Mouse (Mus musculus): ENCODE data around the gene Siglece. TPM values are rescaled to one million over a fixed set of nuclear protein-coding genes. Genes with fewer than 3 reads are reported as not detected.
"Not testable (repeated sequence)": the region's sequence is repeated elsewhere in the genome, so short reads cannot be mapped to it uniquely, and the experiment has no call there.

Siglece gene
- polyA plus RNA-seq (2015; fragmentation: Nextera tagmentation; extraction: Ambion mirVana) = 0.33 and 0.36 TPM in 2 replicates

DNA sequence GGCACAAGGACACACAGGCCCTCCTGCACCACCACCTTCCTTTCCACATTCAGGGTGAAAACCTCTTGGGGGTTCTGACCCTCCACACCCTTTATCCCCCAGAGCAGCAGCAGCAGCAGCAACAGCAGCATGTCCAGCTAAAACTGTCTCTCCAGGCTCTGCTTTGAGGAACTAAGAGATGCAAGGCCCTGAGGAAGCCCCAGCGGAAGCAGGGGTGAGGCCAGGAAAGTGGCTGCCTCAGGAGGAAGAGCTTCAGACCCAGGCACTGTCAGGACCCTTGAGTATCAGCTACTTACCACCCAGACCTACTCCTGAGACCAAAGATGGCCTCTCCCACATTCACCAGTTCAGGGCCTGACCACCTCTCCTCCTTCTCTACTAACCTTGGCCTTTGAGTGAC, at the start of gene Siglece:
Gene Siglece, minus strand, starts transcription at position 160 of the 400 bp plus-strand sequence.
- no peaks in the 10 kb centered on the region for H3K9me3 ChIP-seq
- WGBS = 62% methylated on average over 1 of the region's 1 CpGs

DNA sequence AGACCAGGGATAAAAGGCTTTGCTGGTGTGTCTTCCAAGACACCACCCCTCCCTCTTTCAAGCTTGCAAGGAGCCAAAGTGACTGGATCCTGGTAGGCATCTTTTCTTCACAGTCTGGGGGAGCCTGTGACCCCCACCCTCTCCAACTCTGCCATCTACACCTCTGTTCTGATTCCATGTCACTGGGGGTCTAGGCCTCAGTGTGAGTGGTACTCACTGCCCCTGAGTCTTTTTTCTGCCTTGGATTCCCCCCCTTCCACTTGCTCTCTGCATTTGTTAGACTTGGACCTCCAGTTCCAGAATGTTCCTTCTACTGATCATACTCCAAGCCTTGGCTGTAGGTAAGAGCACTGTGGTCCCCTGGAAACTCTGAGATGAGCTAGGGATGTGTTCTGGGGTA, 30.2 kb upstream of the Siglece start, which contains the start of gene Klk14:
Gene Klk14, plus strand, starts transcription at position 301 of the 400 bp plus-strand sequence.
- no peak within 1 kb of the TSS for H3K4me2 ChIP-seq
- no peaks in the 10 kb centered on the region for H3K4me1 ChIP-seq (replicated peaks)
- H3K9me3 ChIP-seq = no peaks in the 10 kb centered on the region
- H3K27me3 ChIP-seq = no peaks in the 10 kb centered on the region
- H3K27ac ChIP-seq (replicated peaks) = no peak within 1 kb of the TSS
- no peak within 1 kb of the TSS for H3K9ac ChIP-seq
- no peak for ATAC-seq (ENCODE audit: low FRiP score, low read depth)
- no peak within 1 kb of the TSS for H3K4me3 ChIP-seq
- H3K36me3 ChIP-seq = no peaks in the 10 kb centered on the region

More for the DNA sequence above, at the start of gene Siglece:
- Histone ChIP-seq H3K36me3 (no peaks in the 10 kb centered on the region), H3K27ac (replicated peaks) (no peak within 1 kb of the TSS), H3K4me3 (no peak within 1 kb of the TSS), H3K9ac (no peak within 1 kb of the TSS), H3K27me3 (no peaks in the 10 kb centered on the region), H3K4me1 (replicated peaks) (no peaks in the 10 kb centered on the region), H3K4me2 (no peak within 1 kb of the TSS)
- no peak for ATAC-seq (ENCODE audit: low FRiP score, low read depth)

DNA sequence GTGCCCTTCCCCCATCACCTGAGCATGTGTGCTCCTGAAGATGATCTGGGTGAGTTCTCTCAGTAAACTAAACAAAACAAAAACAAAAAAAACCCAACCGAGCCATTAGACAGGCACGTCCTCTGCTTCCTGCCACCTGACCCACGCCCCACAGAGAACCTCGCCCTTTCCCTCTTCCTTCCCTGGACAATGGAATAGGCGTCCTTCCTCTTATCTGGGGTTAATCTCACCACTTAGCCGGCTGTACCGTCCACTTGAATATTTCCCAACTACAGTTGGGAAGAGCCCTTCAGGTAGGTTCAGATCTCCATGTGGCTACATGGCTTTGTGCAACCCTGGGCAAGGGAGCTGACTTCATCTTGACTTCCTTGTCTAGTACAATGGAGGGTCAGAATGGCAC, 25.1 kb upstream of the Siglece start:
- WGBS = 83% methylated on average over 7 of the region's 7 CpGs
- H3K27ac ChIP-seq (replicated peaks) = no peak overlapping the region
- H3K4me1 ChIP-seq (replicated peaks) = no peaks in the 10 kb centered on the region
- no peaks in the 10 kb centered on the region for H3K27me3 ChIP-seq
- no peak overlapping the region for H3K4me3 ChIP-seq
- no peaks in the 10 kb centered on the region for H3K36me3 ChIP-seq
- no peak for ATAC-seq (ENCODE audit: low FRiP score, low read depth)
- H3K9ac ChIP-seq = no peak overlapping the region
- no peak overlapping the region for H3K4me2 ChIP-seq
- no peaks in the 10 kb centered on the region for H3K9me3 ChIP-seq

DNA sequence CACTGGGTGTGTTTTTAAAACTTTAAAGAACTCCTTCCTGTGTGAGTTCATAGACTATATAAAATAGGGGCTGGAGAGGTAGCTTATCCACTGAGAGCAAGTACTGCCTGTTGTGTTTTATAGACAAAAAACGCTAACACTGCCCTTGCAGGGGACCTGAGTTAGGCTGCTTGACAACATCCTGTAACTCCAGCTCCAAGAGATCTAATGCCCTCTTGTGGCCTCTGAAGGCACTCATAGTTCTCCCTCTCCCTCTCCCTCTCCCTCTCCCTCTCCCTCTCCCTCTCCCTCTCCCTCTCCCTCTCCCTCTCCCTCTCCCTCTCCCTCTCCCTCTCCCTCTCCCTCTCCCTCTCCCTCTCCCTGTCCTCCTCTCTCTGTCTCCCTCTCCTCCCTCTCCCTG, 22.6 kb upstream of the Siglece start:
- not testable (repeated sequence) for H3K27ac ChIP-seq (replicated peaks); H3K9ac ChIP-seq; H3K4me3 ChIP-seq; H3K4me2 ChIP-seq; H3K27me3 ChIP-seq; H3K9me3 ChIP-seq; ATAC-seq (ENCODE audit: low FRiP score, low read depth); H3K4me1 ChIP-seq (replicated peaks); H3K36me3 ChIP-seq
- 17% methylated on average over 1 of the region's 1 CpGs for WGBS

DNA sequence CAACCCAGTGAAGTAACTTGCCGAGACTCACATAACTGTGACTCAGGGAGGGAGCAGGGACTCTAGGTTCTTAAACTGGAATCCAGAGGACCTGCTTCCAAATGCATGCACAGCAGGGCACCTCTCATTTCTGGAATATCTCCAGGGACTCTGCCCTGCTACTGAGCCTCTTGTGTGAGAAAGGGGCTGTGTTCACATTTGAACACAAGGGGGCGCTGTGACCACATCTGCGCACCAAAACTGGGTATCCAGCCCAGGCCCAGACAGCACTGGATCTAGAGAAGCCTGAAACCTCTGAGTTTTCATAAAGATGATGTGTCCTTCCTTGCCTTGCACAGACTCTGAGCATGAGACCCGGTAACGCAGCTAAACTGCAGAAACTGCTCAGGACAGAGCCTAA, 21.0 kb upstream of the Siglece start:
- no peak overlapping the region for H3K4me2 ChIP-seq
- no peaks in the 10 kb centered on the region for H3K27me3 ChIP-seq
- no peak overlapping the region for H3K27ac ChIP-seq (replicated peaks)
- no peaks in the 10 kb centered on the region for H3K9me3 ChIP-seq
- H3K4me3 ChIP-seq = no peak overlapping the region
- no peak overlapping the region for H3K9ac ChIP-seq
- 19% methylated on average over 5 of the region's 5 CpGs for WGBS
- no peaks in the 10 kb centered on the region for H3K4me1 ChIP-seq (replicated peaks)
- ATAC-seq (ENCODE audit: low FRiP score, low read depth) = peak; percentile 71
- H3K36me3 ChIP-seq = peaks cover 21% of the 10 kb centered on the region

DNA sequence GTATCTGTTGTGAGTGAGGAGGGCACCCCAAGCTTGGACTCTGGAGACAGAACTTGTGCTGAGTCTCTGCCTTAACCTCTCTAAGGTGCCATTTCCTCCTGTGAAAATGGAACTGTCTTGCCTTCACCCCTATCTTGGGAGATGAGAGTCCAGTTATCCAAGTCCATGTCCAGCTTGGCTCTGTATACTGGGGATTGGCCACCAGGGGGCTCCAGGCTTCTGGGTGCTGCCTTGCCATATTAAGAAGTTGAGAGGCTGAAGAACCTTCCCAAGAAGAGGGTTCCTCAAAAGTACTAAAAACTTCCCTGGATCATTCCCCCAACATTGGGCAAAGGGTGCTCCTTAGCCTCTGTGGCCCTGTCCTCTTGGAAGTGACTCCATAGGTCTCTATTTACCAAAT, 18.6 kb upstream of the Siglece start:
- Histone ChIP-seq H3K4me2 (no peak overlapping the region), H3K27me3 (no peaks in the 10 kb centered on the region), H3K9me3 (no peaks in the 10 kb centered on the region), H3K27ac (replicated peaks) (no peak overlapping the region), H3K36me3 (peaks cover 34% of the 10 kb centered on the region), H3K4me3 (no peak overlapping the region), H3K9ac (no peak overlapping the region), H3K4me1 (replicated peaks) (no peaks in the 10 kb centered on the region)
- ATAC-seq (ENCODE audit: low FRiP score, low read depth) = no peak

DNA sequence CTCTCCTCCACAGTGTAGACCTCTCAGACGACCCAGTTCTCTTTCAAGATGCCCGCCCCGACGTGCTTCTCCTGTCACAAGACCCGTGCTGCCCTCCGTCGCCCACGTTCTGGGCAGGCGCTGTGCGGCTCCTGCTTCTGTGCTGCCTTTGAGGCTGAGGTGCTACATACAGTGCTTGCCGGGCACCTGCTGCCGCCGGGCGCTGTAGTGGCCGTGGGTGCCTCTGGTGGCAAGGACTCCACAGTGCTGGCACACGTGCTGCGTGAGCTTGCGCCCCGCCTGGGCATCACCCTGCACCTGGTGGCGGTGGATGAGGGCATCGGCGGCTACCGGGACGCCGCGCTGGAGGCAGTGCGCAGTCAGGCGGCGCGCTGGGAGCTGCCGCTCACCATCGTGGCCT, 15.1 kb upstream of the Siglece start:
- WGBS = 92% methylated on average over 32 of the region's 32 CpGs
- no peaks in the 10 kb centered on the region for H3K27me3 ChIP-seq

DNA sequence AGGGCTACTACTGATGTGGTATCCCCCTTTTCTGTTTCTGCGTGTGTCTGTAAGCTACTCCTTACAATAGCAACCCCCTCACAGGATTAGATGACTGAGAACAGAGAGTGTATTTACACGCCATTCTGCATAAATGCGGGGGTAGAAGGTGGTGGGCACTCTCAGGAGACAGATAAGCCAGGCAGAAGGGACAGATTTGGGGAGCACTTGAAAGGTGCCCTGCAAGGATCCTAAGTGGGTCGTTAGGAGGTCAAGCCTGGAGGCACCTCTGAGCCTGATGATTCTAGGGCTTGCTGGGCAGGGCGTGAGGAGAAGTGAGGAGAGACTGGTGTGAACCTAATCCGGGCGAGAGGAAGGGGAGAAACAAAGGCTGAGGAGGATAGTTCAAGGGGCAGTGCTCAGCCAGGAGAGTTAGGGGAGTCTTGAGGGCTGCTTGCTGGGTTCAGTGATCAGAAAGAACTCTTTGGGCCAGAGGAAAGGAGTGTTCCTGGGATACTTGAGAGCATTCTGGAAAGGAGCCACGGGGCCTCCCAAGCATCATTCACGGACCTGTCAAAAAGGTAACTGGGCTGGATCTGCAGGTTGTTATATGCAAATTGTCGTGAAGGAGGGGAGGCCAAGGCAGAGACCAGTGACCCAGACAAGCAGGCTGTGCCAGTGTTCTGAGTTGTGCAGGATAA, 12.8 kb upstream of the Siglece start:
- peaks cover 8% of the 10 kb centered on the region for H3K4me1 ChIP-seq (replicated peaks)
- H3K27me3 ChIP-seq = no peaks in the 10 kb centered on the region
- peak overlapping the region; percentile 79 for H3K4me2 ChIP-seq
- 18% methylated on average over 10 of the region's 10 CpGs for WGBS
- H3K27ac ChIP-seq (replicated peaks) = peak overlapping the region; percentile 66
- peak overlapping the region; percentile 55 for H3K4me3 ChIP-seq
- H3K36me3 ChIP-seq = peaks cover 30% of the 10 kb centered on the region
- no peaks in the 10 kb centered on the region for H3K9me3 ChIP-seq
- ATAC-seq (ENCODE audit: low FRiP score, low read depth) = peak; percentile 20
- H3K9ac ChIP-seq = peak overlapping the region; percentile 58

More for the DNA sequence above, 15.1 kb upstream of the Siglece start:
- Histone ChIP-seq H3K27ac (replicated peaks) (no peak overlapping the region), H3K9ac (no peak overlapping the region), H3K4me2 (no peak overlapping the region), H3K4me3 (no peak overlapping the region), H3K36me3 (peaks cover 34% of the 10 kb centered on the region), H3K9me3 (no peaks in the 10 kb centered on the region), H3K4me1 (replicated peaks) (peaks cover 8% of the 10 kb centered on the region)
- no peak for ATAC-seq (ENCODE audit: low FRiP score, low read depth)

DNA sequence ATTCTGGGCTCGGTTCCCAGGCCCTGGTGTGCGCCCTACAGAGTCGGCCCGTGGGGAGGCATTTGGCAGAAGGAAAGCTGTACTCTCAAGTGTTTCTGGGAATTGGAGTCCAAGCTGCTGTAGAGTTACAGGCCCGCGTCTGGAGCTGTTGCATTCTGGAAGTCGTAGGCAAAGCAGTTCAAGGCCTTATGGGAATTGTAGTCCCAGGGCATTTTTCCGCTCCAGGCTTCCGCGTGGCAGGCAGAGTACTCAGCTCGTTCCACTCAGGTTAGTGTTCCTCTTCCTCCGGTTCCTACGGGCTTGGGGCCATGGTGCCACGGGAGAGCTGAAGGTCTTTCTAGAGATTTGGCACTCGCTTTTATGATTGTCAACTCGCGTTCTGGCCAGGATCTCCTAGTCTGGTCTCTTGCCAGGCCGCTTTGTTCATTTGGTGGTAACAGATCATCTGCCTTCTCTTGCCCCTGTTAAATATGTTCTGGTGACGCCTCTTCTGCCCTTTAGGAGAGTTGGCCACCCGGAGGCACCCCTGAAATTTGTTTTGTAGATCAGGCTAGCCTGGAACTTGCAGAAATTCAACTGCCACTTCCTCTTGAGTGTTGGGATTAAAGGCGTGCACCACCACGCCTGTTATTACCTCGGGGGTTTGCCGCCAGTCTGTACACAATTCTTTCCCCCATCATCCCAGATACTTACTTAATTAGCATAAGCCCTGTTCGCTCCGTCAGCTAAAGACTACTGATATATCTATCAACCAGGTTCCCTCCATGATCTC, 12.0 kb upstream of the Siglece start, which contains the start of gene Ctu1:
Gene Ctu1, plus strand, starts transcription at position 208 of the 772 bp plus-strand sequence.
- peak within 1 kb of the TSS; percentile 79 for H3K4me2 ChIP-seq
- no peaks in the 10 kb centered on the region for H3K27me3 ChIP-seq
- peaks cover 23% of the 10 kb centered on the region for H3K36me3 ChIP-seq
- H3K27ac ChIP-seq (replicated peaks) = peak within 1 kb of the TSS; percentile 66
- H3K9ac ChIP-seq = peak within 1 kb of the TSS; percentile 58
- peak; percentile 96 for ATAC-seq (ENCODE audit: low FRiP score, low read depth)
- under 1% methylated on average over 26 of the region's 26 CpGs for WGBS
- peaks cover 8% of the 10 kb centered on the region for H3K4me1 ChIP-seq (replicated peaks)
- H3K4me3 ChIP-seq = peak within 1 kb of the TSS; percentile 55
- no peaks in the 10 kb centered on the region for H3K9me3 ChIP-seq

DNA sequence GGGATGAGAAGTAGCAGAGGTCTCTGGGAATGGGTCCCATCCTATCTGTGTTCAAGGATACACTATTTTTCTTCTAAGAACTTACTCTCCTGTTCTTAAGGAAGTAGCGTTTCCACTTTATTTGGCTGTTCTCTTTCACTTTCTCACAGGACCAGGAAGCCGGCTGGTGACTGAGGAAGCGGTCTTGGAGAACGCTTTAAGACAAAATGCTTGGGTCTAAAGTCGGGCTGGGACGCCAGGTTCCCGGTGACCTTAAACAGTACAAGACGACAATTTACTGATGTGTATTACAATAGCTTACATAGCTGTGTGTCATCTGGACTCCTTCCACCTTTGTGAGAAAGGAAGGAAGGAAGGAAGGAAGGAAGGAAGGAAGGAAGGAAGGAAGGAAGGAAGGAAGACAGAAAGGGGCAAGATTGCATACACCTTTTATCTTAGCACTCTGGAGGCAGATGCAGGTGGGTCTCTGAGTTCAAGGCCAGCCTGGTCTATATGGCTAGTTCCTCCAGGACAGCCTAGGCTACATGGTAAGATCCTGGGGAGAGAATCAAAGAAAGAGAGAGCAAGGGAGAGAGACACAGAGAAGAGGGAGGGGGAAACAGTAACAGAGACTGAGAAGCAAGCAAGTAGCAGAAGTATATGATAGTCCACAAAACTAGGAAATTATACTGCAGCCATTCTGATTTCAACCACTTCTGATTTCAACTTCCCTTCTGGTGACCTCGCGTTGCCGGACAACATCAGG, 11.3 kb upstream of the Siglece start:
- Histone ChIP-seq H3K27ac (replicated peaks) (peak overlapping the region; percentile 12; the same call in 1 of the 2 replicates), H3K36me3 (peaks cover 15% of the 10 kb centered on the region), H3K4me1 (replicated peaks) (peaks cover 8% of the 10 kb centered on the region), H3K9ac (peak overlapping the region; percentile 58; the same call in 1 of the 2 replicates), H3K4me3 (peak overlapping the region; percentile 55), H3K9me3 (no peaks in the 10 kb centered on the region), H3K27me3 (no peaks in the 10 kb centered on the region), H3K4me2 (peak overlapping the region; percentile 79)
- peak; percentile 63 for ATAC-seq (ENCODE audit: low FRiP score, low read depth)
- WGBS = 70% methylated on average over 11 of the region's 11 CpGs

DNA sequence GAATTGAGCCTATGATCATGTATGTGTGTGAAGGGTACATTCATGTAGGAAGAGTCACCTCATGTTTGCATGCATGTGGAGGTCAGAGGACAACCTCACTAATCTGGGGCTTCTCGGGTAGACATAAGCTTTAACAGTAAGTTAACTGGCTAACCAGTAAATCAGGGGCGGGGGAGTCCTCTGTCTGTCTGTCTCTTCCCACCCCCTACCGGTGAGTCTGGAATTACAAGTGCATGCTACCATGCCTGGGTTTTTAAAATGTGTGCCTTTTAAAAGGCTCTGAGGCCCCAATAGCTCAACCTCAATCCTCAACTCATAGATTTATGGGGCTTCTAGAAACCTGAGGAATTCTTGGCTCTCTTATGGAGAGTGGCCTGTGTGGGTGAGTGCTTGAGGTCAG, 8.6 kb upstream of the Siglece start:
- Histone ChIP-seq H3K4me2 (no peak overlapping the region), H3K27me3 (no peaks in the 10 kb centered on the region), H3K9ac (no peak overlapping the region), H3K27ac (replicated peaks) (no peak overlapping the region), H3K36me3 (no peaks in the 10 kb centered on the region), H3K4me3 (no peak overlapping the region), H3K9me3 (no peaks in the 10 kb centered on the region), H3K4me1 (replicated peaks) (peaks cover 8% of the 10 kb centered on the region)
- ATAC-seq (ENCODE audit: low FRiP score, low read depth) = no peak
- WGBS = 22% methylated on average over 3 of the region's 3 CpGs

DNA sequence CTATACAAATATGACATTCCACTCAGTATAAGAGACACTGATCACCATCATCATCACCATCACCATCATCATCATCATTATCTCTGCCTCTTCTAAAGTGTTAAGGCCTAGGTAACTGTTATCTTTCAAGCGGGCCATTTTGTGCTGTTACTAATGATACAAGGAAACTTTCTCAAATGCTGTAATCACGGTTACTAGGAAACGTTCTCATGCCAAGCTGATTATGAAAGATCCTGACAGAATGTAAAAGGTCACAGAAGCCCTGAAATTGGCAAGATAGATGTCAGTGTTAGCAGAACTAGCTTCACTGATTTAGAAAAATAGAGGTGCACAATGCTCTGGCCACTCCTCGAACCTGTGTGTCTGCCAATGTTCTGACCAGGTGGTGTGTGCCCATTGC, 7.3 kb upstream of the Siglece start:
- ATAC-seq (ENCODE audit: low FRiP score, low read depth) = not testable (repeated sequence)
- 92% methylated on average over 4 of the region's 4 CpGs for WGBS

More for the DNA sequence above, 7.3 kb upstream of the Siglece start:
- H3K27ac ChIP-seq (replicated peaks); H3K27me3 ChIP-seq; H3K9ac ChIP-seq; H3K9me3 ChIP-seq; H3K4me3 ChIP-seq; H3K4me2 ChIP-seq; H3K36me3 ChIP-seq; H3K4me1 ChIP-seq (replicated peaks): not testable (repeated sequence)
